Mouse (Mus musculus) MEL (cell line): ENCODE measurements around the gene Atpaf2.

Experiments used
- GABPA ChIP-seq: IDR thresholded peaks from 2 replicates; pipeline ENCODE4 v1.6.1; 2012; ENCODE audit warnings: low read depth, mild to moderate bottlenecking, inconsistent platforms, low read length, improper control_type of control experiment, moderate library complexity
- MAX ChIP-seq: IDR thresholded peaks from 2 replicates; pipeline ENCODE4 v1.6.1; 2011; ENCODE audit warnings: low read length, improper control_type of control experiment
- MYC ChIP-seq: IDR thresholded peaks from 2 replicates; pipeline ENCODE4 v1.6.1; 2011; ENCODE audit warnings: low read depth, mild to moderate bottlenecking, low read length, improper control_type of control experiment, moderate library complexity
- TCF12 ChIP-seq: IDR thresholded peaks from 2 replicates; pipeline ENCODE4 v1.6.1; 2014; ENCODE audit warnings: low read depth, mild to moderate bottlenecking, inconsistent platforms, low read length, improper control_type of control experiment, moderate library complexity

GRCm38 (mm10) chr11:60355952-60356351 lies 62.3 kb downstream of the Atpaf2 start:
- TF ChIP-seq GABPA (no peak), MAX (no peak), MYC (no peak), TCF12 (no peak)
